Mouse (Mus musculus): ENCODE measurements around the gene Zbtb11.

Gene Zbtb11

GRCm38 (mm10) chr16:55970416-55970815, 3.3 kb upstream of the Zbtb11 start:
- DNase-seq (ENCODE audit: low spot score in 2 of 2), result no peak

DNA sequence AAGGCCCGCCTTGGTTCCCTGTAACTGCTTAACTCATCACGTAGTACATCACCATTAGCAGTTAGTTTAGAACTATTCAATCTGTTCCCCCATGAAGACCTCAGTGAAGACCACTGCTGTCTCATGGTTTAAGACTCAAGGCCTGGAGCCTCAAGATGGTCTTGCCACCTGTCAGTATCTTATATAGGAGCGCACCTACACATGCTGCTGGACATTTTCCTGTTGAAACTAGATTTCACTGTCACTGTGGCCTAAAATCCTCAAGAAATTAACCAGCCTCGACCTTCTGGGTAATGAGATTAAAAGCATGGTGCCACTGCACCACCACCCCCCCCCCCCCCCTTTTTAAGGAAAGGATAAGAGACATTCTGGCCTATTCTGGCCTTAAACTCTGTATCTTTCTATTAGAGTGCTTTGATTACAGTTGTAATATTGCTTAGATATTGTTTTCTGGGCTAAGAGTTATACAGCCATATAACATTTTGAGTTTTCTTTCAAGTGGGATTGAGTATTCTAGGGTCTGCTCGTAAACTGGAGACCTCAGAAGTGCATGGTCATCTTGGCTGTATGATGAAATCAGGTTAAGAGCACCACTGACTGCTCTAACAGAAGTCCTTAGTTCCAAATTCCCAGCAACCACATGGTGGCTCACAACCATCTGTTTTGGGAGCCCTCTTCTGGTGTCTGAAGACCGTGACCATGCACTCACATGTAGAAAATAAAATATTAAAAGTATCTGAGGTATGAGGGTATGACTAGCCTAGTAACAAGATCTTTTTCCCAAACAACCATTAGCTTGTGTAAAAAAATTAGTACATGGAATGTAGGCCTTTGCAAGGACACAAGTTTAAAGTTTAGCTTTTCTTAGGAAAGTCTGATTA, 1.7 kb upstream of the Zbtb11 start:
- no peak for DNase-seq (ENCODE audit: low spot score in 2 of 2)

GRCm38 (mm10) chr16:55972626-55973201, 969 bp upstream of the Zbtb11 start:
- DNase-seq (ENCODE audit: low spot score in 2 of 2), result no peak

GRCm38 (mm10) chr16:55974256-55974902, 696 bp downstream of the Zbtb11 start:
- peak; percentile 92 to 93 for DNase-seq (ENCODE audit: low spot score in 2 of 2)

GRCm38 (mm10) chr16:55974903-55975285, 1.2 kb downstream of the Zbtb11 start:
- DNase-seq (ENCODE audit: low spot score in 2 of 2), result peak in 1 of 2 experiments; percentile 31

- no peak for DNase-seq (ENCODE audit: low spot score in 2 of 2)
These were observed 12.3 kb downstream of the Zbtb11 start for GRCm38 (mm10) chr16:55986001-55986400.

DNA sequence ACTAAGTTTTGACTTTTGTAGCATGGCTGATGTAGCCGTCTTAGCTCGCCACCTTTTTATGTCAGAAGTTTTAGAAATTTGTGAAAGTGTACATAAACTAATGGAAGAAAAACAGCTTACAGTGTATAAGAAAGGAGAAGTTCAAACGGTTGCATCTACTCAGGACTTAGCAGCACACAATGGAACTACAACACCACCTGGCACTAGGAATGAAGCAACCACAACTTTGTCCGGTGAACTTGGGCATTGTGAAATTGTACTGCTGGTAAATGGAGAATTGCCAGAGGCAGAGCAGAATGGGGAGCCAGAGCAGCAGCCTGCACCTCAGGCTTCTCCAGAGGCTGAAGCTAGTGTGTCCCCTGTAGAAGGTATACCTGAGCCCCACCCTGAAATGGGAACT, 16.6 kb downstream of the Zbtb11 start:
- no peak for DNase-seq (ENCODE audit: low spot score in 2 of 2)

DNA sequence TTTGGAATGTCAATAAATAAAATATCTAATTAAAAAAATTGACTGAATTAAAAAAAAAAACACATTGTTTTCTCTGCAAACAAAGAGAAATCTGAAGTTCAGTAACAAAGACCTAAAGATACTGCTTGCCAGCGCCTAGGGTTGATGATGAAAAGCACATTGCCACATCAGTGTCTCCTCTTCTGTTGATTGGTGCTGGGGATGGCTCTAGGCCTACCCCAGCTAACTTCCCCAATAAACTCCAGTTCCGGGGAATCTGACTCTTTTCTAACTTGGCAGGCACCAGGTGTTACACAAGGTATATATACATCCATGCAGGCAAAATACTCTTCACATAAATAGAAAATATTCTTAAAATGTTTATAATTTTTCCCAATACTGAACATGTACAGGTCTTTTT, 20.6 kb downstream of the Zbtb11 start:
- DNase-seq (ENCODE audit: low spot score in 2 of 2), result no peak

DNA sequence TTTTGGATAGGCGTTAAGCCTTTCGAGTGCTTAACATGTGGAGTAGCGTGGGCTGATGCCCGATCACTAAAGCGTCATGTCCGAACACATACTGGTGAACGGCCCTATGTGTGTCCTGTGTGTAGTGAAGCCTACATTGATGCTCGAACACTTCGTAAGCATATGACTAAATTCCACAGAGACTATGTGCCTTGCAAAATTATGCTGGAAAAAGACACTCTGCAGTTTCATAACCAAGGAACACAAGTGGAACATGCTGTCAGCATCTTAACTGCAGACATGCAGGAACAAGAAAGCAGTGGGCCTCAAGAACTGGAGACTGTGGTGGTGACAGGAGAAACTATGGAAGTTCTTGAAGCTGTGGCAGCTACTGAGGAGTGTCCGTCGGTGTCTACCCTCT, 33.1 kb downstream of the Zbtb11 start:
- DNase-seq (ENCODE audit: low spot score in 2 of 2), result no peak

DNA sequence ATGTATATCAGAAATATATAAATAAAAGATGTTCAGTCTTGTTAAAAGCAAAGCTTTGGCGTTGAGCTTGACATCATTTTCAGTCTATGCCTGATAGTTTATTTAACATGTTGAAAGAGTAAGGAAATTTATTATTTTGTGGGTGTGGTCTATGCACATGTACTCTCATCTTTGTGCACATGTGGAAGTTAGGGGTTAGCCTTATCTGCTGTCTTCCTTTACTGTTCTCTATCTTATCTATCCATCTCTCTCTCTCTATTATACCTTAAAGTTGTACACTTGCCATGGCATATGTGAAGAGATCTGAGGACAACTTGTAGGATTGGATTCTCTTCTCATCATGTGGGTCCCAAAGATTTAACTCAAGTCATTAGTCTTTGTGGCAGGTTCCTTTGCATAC, 35.2 kb downstream of the Zbtb11 start:
- no peak for DNase-seq (ENCODE audit: low spot score in 2 of 2)

DNA sequence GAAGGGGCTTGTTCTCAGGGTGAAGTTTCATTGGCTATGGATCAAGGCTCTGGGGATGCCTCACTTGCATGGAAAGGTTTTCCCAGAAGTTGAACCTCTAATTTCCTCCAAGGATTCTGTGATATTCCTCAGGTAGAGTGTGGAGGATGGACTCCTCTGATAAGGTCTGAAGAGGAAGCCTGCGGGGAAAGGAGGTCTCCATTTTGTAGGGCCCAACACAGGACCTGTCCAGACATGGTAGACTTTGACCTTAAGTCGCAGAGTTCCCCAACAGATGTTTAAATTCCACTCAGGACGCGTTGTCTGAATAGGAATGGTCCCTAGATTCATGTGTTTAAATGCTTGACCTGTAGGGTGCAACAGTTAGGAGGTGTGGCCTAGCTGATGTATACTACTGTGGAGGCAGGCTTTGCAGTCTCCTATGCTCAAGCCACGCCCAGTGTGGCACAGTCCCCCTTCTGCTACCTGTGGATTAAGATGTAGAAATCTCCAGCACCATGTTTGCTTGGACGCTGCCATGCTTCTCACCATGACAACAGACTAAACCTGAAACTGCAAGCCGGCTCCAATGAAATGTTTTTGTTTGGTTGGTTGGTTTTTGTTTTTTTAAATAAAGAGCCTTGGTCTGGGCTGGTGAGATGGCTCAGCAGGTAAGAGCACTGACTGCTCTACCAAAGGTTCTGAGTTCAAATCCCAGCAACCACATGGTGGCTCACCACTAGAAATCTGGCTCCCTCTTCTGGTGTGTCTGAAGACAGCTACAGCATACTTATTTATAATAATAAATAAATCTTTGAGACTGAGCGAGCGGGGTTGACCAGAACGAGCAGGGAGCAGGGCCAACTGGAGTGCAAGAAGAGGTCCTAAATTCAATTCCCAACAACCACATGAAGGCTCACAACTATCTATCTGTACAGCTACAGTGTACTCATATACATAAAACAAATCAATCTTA, 39.4 kb downstream of the Zbtb11 start:
- no peak for DNase-seq (ENCODE audit: low spot score in 2 of 2)

- no peak for DNase-seq (ENCODE audit: low spot score in 2 of 2)
These were observed 40.4 kb downstream of the Zbtb11 start for GRCm38 (mm10) chr16:56014076-56014475.

DNA sequence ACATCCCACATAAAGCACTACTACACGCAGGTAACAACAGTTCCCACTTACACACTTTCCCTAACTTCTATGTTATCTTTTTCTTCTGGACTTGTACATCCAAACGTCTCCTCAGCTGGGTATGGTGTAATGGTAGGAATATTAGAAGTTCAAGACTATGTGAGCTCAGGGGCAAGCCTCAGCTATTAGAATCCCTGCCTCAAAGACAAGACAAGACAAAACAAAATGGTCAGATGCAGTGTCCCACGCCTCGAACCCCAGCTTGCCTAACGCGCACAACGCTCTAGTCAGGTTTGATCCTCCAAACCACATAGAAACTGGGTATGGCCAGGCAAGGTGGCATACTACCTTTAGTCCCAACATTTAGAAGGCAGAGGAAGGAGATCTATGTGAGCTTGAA, 46.0 kb downstream of the Zbtb11 start:
- no peak for DNase-seq (ENCODE audit: low spot score in 2 of 2)

GRCm38 (mm10) chr16:56027854-56028629, 54.4 kb downstream of the Zbtb11 start:
- no peak for DNase-seq (ENCODE audit: low spot score in 2 of 2)

DNA sequence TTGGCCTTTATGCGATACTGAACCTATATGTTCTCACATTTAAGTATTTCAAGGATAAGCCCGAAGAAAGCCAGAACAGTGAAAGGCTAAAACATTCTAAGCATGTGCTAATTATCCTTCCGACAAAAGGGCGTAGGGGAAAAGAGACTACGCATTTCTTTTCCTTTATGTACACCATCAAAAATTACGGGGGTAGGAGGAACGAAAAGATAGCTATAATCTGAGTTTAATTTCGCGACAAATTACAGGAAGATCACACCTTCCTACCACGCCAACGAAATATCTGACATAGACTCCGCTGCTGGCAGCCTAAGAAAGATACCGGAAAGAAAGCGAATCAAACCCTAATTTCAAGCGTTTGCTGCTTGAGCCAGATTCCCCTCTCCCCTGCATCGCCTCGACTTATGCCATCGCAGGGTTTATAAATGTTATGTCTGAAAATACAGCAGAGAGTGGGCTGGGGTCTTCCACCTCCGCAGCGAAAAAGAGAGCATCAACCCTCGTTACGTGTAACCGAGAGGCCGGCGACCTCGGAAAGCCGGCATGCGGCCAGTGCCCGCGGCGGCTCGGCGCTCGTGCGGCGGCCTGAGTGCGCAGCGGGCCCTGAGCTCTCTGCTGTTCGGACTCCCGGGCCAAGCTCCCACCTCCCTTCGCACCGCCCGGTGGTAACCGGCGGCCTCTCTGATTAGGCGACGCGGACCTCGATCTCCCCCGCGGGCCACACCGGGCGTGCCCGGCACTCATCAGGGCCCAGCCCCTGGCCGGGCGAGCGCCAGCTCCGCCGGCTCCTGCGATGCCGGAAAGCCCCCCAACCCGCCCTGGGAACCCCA, 55.3 kb downstream of the Zbtb11 start:
- DNase-seq (ENCODE audit: low spot score in 2 of 2), result no peak

GRCm38 (mm10) chr16:56029661-56030082, 56.0 kb downstream of the Zbtb11 start, which contains the start of gene Pcnp:
Gene Pcnp (minus strand): TSS chr16:56029739.
- DNase-seq (ENCODE audit: low spot score in 2 of 2), result peak; percentile 97

- no peak for DNase-seq (ENCODE audit: low spot score in 2 of 2)
These were observed 60.9 kb downstream of the Zbtb11 start for GRCm38 (mm10) chr16:56034566-56034965.

DNA sequence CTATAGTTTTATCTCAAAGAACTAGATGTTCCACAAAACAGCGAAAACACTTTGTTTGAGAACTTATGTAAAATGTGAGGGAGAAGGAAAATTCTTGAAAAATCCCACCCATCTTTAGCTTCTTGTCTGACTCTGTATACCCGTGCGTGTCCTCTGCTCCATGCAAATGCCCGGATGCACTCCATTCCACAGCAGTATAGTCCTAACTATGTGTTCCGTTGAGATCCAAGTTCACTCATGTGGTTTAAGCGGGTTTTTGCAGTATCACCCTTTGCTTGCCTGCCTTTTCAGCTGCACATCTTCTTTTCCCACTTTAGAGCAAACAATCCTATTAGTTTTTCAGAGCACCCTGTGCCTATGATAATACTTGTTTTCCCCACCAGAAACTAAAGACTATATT, 62.8 kb downstream of the Zbtb11 start:
- no peak for DNase-seq (ENCODE audit: low spot score in 2 of 2)

GRCm38 (mm10) chr16:56037138-56038010, 63.7 kb downstream of the Zbtb11 start, which contains the start of gene Trmt10c:
Gene Trmt10c (minus strand): TSS chr16:56037819.
- DNase-seq (ENCODE audit: low spot score in 2 of 2), result peak; percentile 90 to 91

Data from spleen, postnatal 36 days (tissue).